Mouse (Mus musculus) kidney, adult 8-10 months (tissue): Measurements from ENCODE around the gene Edem2.

Experiments
- DNase-seq, 2 experiments: peaks; one replicate each; pipeline ENCODE4 v3.0.0; 2022

Gene Edem2

DNA sequence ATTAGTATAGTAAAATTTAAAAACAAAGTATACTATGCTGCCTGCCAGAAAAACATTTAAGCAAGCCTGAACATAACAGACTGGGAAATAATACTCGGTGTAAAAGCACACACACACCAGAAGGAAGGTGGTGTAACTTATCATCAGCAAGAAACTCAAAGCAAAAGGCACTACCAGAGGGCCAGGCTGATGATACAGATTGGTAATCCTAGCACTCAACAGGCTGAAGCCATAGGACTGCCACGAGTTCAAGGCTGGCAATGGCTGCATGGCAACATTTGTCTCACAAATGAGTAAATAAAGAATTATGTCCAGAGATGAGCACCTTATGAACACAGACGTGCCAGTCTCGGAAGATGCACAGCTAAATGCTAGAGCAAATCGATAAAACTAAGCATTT, 45.5 kb downstream of the Edem2 start:
- no peak for DNase-seq

DNA sequence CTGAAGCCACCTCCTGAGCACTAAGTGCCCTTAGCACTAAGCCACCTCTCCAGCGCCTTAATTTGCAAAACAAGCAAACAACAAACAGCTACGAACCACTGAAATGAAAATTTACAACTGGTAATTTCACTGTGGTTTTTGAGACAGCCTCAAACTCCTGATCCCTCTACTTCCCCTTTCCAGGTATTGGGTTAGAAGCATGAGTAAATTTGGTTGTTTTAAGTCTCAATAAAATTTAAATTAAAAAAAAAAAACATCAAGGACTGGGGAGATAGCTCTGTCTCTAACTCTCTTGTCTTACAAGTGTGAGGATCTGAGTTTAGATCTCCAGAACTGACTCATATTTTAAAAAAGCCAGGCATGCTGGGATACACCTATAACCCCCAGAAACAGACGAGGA, 46.1 kb downstream of the Edem2 start:
- no peak for DNase-seq

DNA sequence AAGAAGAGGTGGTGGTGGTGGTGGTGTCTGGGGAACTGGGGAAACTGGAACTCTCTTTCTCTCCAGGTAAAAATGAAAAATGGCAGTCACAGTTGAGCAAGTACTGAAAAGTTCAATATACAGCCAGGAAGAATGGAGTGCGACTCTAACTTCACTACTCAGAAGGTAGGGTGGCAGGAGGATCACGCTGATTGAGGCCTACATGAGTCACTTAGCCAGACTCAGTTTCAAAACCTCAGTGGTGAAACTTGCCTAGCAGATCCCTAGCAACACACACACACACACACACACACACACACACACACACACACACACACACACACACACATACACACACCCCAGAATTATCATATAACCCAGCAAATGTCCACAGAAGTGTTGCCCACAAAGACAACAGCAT, 47.4 kb downstream of the Edem2 start:
- DNase-seq, result no peak

DNA sequence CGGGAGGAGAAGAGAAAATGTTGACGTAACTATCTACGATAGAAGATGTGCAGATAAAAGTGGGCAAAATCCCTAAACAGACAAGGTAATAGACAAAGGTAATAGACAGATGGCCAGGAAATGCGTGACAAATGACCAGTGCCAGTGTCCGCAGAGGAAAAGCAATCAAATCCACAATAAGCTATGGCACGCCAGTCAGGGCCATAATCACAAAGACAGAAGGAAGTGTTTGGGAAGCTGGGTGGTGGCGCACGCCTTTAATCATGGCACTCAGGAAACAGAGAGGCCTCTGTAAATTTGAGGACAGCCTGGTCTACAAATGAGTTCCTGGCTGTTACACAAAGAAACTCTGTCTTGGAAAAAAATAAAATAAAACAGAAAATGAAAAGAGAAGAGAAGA, 48.1 kb downstream of the Edem2 start:
- DNase-seq, result no peak

DNA sequence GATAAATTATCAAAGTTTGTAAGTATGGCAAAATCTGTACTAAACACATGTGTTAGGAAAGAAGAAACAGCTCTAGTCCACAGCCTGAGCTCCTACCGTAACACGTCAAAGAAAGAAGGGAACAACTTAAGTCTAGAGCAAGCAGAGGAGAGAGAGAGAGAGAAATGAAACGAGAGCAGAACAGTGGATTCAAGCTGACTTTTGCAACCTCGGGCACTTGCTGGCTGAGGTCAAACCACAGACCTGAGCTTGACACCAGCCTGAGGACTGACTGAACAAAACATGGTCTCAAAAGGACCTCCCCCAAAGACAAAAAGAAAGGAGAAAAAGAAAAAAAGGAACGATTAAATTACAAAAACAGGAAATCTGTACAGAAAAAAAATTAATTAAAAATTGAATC, 48.7 kb downstream of the Edem2 start:
- DNase-seq, result no peak

DNA sequence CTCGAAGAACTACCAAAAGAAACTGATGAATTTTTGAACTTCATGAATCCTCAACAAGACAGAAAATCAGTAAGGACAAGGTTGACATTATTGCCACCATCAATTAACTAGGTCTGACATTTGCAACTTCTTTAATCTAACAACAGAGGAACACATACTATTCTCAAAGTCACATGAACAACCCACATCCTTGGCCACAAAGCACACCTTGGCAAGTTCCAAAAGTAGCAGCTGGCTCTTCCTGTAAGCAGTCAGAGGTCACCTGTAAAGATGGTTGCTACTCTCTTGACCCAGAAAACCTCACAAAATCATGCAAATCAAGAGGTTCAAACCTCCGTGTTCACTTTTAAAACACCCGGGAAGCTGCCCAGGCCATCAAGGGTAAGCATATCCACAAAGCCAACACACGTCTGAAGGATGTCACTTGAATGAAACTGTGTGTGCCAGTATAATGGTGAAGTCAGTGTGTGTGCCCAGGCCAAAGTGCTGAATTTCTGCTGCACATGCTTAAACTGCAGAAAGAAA, 49.6 kb downstream of the Edem2 start:
- no peak for DNase-seq

DNA sequence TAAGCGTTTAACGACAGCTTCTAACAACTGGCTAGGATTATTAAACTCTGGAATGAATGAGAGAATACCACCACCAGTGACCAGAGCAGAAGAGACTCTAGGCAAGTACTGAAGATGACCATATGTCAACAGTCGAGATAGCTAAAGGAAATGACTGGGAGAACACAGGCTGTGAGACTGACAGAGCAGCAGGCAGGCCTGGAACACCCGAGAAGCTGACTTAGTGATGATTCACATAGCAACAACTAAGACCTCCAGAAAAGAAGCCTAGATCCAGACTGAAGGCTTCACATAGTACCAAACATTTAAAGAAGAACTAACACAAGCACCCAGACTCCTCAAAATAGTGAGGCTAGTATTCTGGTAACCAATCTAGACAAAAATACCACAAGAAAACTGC, 54.2 kb downstream of the Edem2 start:
- no peak for DNase-seq

DNA sequence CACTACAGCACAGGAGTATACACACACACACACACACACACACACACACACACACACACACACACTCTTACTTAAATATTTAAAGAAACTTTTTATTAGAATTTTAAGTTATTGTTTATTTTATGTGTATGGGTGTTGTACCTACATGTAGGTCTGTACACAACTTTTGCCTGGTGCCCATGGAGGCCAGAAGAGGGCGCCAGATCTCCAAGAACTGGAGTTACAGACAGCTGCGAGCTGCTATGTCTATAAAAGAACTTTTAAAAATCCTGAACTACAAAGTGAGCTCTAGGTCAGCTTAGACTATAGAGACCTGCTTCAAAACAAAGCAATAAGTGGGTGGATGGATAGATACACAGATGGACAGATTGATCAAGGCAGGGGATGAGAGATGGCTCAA, 55.7 kb downstream of the Edem2 start:
- DNase-seq, result peak; percentile 51 to 74

DNA sequence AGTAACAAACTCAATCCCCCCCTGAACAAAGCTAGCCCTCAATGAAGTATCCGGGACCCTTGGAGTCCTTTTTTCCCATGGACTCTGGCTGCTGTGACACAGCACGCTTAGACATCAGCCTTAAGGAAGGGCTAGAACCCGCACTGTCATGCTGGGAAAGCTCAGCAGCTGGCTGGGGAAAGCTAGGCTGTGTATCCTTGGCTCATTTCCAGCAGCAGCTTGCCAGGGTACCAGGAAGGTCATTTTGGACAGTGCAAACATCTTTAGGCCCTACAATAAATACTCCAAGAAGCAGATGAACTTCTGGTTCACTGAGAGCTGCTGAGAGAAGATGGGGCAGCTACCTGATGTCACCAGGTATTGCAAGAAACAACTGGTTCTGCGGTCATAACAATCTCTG, 58.0 kb downstream of the Edem2 start:
- peak in 1 of 2 experiments; percentile 16 for DNase-seq

DNA sequence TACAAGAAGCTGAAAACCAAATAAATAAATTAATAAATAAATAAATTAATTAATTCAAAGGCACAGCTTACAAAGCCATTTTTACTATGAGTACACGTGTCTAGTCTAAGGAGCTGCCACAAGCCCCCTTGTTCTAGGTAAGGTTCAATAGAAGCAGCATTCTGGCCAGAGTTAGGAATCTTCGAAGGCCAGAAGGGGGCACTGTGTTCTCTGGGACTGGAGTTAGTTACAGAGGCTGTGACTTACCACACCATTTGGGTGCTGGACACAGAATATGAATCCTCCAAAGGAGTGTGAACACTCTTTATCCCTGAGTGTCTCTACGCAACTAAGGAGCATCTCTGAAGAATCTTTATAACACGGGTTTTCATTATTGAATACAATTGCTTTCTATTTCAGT, 60.8 kb downstream of the Edem2 start:
- DNase-seq, result peak in 1 of 2 experiments; percentile 32

DNA sequence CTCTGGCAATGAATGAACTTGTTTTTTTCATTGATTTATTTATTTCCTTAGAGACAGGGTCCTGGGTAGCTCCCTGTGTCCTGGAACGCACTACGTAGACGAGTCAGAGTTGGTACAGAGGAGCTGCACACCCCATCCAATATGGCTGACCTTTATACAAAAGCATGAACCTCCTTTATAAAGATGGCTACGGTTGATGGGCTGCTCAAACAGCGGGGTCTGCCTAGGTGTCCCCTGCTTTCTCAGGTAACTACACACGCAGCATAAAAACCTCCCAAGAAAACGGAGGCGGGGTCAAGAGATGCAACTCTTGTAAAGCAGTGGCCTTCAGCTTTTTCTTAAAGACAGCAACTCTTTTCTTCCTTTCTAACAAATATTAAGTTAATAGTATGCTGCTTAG, 61.4 kb downstream of the Edem2 start:
- DNase-seq, result no peak

DNA sequence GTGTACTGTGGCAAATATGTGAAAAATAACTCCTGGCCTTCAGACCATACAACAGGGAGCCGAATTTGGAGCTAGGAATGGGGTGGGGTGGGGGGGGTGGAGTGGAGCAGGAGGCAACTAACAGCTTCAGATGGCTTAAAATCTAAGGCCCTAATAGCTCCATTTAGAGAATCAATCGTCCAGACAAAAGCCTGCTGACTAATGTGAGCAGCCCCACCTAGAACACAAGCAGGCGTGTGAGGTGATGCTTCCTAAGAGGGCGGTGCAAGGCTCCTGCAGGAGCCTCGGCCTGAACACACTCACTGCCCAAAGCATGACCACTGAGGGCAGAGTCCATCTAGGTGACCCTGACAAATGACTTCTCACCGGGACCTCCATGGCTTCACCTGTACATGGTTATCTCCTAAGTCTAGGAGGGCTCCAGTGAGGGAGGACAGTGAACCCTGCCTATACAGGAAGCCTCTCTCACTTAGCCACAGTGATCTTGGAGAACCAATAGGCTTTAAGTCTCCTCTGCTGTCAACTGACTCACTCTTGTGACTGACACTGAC, 65.3 kb downstream of the Edem2 start:
- no peak for DNase-seq

DNA sequence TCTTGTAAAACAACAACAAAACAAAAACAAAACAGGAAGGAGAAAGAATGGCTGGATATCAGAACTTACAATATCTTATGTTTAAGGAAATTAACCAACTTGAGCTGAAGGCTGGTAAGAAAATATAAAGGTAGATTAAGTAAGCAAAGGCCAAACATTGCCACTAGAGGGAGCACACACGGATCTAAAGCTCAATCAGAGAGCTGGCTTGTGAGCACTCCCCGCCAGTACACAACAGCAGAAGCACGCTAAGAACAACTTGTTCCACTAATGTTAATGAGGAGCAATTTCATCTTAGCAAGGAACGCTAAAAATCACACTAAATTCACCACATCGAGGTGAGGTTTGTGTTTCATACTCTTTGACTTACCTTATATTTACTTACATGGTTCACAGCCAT, 66.2 kb downstream of the Edem2 start:
- DNase-seq, result peak; percentile 15 to 50

DNA sequence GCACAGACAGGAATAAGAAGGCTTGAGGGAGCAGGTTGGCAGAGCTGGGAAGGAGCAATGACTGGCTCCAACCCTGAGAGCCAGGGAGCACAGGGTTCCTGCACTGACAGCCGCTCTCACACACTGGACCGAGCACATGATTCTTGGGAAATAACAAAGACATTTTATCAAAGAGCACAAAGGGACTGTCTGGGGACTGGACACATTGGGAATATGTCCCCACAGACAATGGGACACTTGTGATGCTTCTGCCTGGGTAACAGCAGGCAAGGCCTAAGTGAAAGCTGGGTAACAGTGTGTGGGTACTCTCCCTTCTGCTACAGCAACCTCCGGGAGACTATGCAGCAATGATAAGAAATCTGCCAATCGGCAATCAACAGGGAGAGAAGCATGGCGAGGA, 66.9 kb downstream of the Edem2 start:
- no peak for DNase-seq

DNA sequence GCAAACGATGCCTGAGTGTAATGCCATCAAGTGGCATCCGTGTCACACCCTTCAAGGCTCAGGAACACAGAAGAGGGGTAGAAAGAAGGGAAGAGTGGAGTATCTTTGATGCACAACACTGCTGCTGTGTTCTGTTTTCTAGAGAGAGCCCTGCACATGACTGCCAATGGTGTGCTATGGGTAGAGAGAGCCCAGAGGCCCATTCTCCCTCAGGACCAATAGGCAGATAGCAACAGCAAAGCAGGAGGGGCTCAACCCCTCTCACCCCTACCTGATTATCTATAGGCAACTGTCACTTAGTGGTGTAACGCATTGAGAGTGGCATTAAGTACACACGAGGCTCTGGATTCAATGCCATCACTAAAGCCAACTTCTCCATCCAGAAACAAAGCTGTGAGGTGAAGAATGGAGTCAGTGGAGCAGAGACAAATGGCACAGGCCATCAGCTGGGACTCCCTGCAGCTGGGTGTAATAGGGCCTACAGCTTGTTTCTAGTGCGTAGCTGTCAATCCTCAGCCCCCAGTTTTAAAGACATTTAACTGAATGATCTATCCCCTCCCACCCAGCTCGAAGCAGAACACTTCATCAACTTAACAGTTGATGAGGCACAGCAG, 73.4 kb downstream of the Edem2 start:
- DNase-seq, result no peak

DNA sequence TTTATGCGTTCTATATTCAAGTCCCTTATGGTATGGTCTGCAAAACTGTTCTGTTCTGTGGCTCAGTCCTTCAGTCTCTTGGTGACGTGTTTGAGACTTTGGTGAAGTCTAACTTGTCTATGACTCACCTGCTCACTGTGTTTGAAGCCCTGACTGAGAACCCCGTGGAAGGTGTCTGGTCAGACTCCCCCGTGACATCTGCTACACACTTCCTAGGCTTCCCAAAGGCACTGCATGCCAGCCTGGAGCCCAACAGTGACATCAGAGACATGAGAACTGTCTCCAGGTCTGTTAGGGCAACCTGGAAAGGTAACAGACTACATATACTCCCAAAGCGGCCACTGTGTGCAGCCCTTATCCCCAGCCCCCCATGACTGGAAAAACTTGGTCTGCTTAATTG, 76.7 kb downstream of the Edem2 start:
- no peak for DNase-seq
